Mouse (Mus musculus): ENCODE measurements around the gene Apln. TPM values are rescaled to one million over a fixed set of nuclear protein-coding genes. Genes with fewer than 3 reads are reported as not detected.

Apln gene
- total and polyA plus RNA-seq, 2 experiments from 2014 or later, result 1.3 to 9.2 TPM

- DNase-seq (ENCODE audit: low spot score), result no peak
- no peak for ATAC-seq (ENCODE audit: low FRiP score)
- TF ChIP-seq CTCF (IDR thresholded peaks at IDR 0.05), result no peak
- no peak overlapping the region for H3K9ac ChIP-seq (replicated peaks; ENCODE audit: low read length, poor library complexity, severe bottlenecking)
- H3K9me3 ChIP-seq (ENCODE audit: low read length), result no peaks in the 10 kb centered on the region
- H3K4me3 ChIP-seq (ENCODE audit: low read depth, low read length), result no peak overlapping the region
- H3K4me2 ChIP-seq (ENCODE audit: low read depth, low read length, poor library complexity, severe bottlenecking), result no peak overlapping the region
- no peaks in the 10 kb centered on the region for H3K27me3 ChIP-seq (ENCODE audit: insufficient read depth, low read length)
- H3K4me1 ChIP-seq (ENCODE audit: insufficient read depth, low read length), result no peaks in the 10 kb centered on the region
- WGBS, result 82% methylated on average over 8 of the region's 8 CpGs
- H3K36me3 ChIP-seq (ENCODE audit: insufficient read depth, low read length), result no peaks in the 10 kb centered on the region
- no peak overlapping the region for H3K27ac ChIP-seq (ENCODE audit: low read depth, low read length)
These were observed 46.6 kb downstream of the Apln start for GRCm38 (mm10) chrX:47988024-47988423.

- H3K36me3 ChIP-seq (ENCODE audit: insufficient read depth, low read length), result no peaks in the 10 kb centered on the region
- ATAC-seq (ENCODE audit: low FRiP score) (no peak), DNase-seq (ENCODE audit: low spot score) (peak; percentile 66)
- no peaks in the 10 kb centered on the region for H3K27me3 ChIP-seq (ENCODE audit: insufficient read depth, low read length)
- H3K27ac ChIP-seq (ENCODE audit: low read depth, low read length), result no peak overlapping the region
- WGBS, result 30% methylated on average over 19 of the region's 19 CpGs
- no peak overlapping the region for H3K9ac ChIP-seq (replicated peaks; ENCODE audit: low read length, poor library complexity, severe bottlenecking)
- no peaks in the 10 kb centered on the region for H3K9me3 ChIP-seq (ENCODE audit: low read length)
- H3K4me3 ChIP-seq (ENCODE audit: low read depth, low read length), result peak overlapping the region; percentile 18; the same call in 1 of the 2 replicates
- H3K4me2 ChIP-seq (ENCODE audit: low read depth, low read length, poor library complexity, severe bottlenecking), result peak overlapping the region; percentile 38
- H3K4me1 ChIP-seq (ENCODE audit: insufficient read depth, low read length), result no peaks in the 10 kb centered on the region
- peak; percentile 78 for TF ChIP-seq CTCF (IDR thresholded peaks at IDR 0.05)
These were observed 49.5 kb downstream of the Apln start for GRCm38 (mm10) chrX:47985000-47985619.

GRCm38 (mm10) chrX:47977078-47977477, 57.6 kb downstream of the Apln start:
- ATAC-seq (ENCODE audit: low FRiP score) (no peak), DNase-seq (ENCODE audit: low spot score) (no peak)
- Histone ChIP-seq H3K27ac (ENCODE audit: low read depth, low read length) (no peak overlapping the region), H3K4me1 (ENCODE audit: insufficient read depth, low read length) (no peaks in the 10 kb centered on the region), H3K4me2 (ENCODE audit: low read depth, low read length, poor library complexity, severe bottlenecking) (no peak overlapping the region), H3K9ac (replicated peaks; ENCODE audit: low read length, poor library complexity, severe bottlenecking) (no peak overlapping the region), H3K4me3 (ENCODE audit: low read depth, low read length) (no peak overlapping the region), H3K27me3 (ENCODE audit: insufficient read depth, low read length) (no peaks in the 10 kb centered on the region), H3K9me3 (ENCODE audit: low read length) (no peaks in the 10 kb centered on the region), H3K36me3 (ENCODE audit: insufficient read depth, low read length) (no peaks in the 10 kb centered on the region)
- 86% methylated on average over 5 of the region's 5 CpGs for WGBS
- TF ChIP-seq CTCF (IDR thresholded peaks at IDR 0.05), result no peak

- Histone ChIP-seq H3K4me1 (ENCODE audit: insufficient read depth, low read length) (no peaks in the 10 kb centered on the region), H3K4me2 (ENCODE audit: low read depth, low read length, poor library complexity, severe bottlenecking) (no peak overlapping the region), H3K9ac (replicated peaks; ENCODE audit: low read length, poor library complexity, severe bottlenecking) (no peak overlapping the region), H3K9me3 (ENCODE audit: low read length) (no peaks in the 10 kb centered on the region), H3K36me3 (ENCODE audit: insufficient read depth, low read length) (no peaks in the 10 kb centered on the region), H3K4me3 (ENCODE audit: low read depth, low read length) (no peak overlapping the region), H3K27ac (ENCODE audit: low read depth, low read length) (no peak overlapping the region), H3K27me3 (ENCODE audit: insufficient read depth, low read length) (no peaks in the 10 kb centered on the region)
- TF ChIP-seq CTCF (IDR thresholded peaks at IDR 0.05), result no peak
- 80% methylated on average over 4 of the region's 4 CpGs for WGBS
- no peak for DNase-seq (ENCODE audit: low spot score)
- no peak for ATAC-seq (ENCODE audit: low FRiP score)
These were observed 58.1 kb downstream of the Apln start for GRCm38 (mm10) chrX:47976551-47976950.

Other genes with a start within 250 kb of the Apln start
- gene Smarca1, start 141.9 kb downstream of the Apln start, total RNA-seq (2014; rRNA removed), result 42.0 and 50.0 TPM in 2 replicates
- 27.8 and 31.3 TPM in 2 replicates for gene Smarca1, start 141.9 kb downstream of the Apln start, polyA plus RNA-seq (2015; fragmentation: Nextera tagmentation; extraction: Ambion mirVana)
- 38.8 and 48.9 TPM in 2 replicates for gene Ocrl, start 122.5 kb downstream of the Apln start, total RNA-seq (2014; rRNA removed)
- gene Ocrl, start 122.5 kb downstream of the Apln start, polyA plus RNA-seq (2015; fragmentation: Nextera tagmentation; extraction: Ambion mirVana), result 28.1 and 30.9 TPM in 2 replicates
- gene Xpnpep2, start 73.9 kb upstream of the Apln start, total RNA-seq (2014; rRNA removed), result 3.3 and 6.3 TPM in 2 replicates
- 0.79 and 0.85 TPM in 2 replicates for gene Xpnpep2, start 73.9 kb upstream of the Apln start, polyA plus RNA-seq (2015; fragmentation: Nextera tagmentation; extraction: Ambion mirVana)
- gene Sash3, start 111.6 kb upstream of the Apln start, total RNA-seq (2014; rRNA removed), result 0.22 and 0.76 TPM in 2 replicates
- gene Sash3, start 111.6 kb upstream of the Apln start, polyA plus RNA-seq (2015; fragmentation: Nextera tagmentation; extraction: Ambion mirVana), result 1.0 and 1.2 TPM in 2 replicates
- gene Zdhhc9, start 174.0 kb upstream of the Apln start, total RNA-seq (2014; rRNA removed), result 43.0 and 45.2 TPM in 2 replicates
- gene Zdhhc9, start 174.0 kb upstream of the Apln start, polyA plus RNA-seq (2015; fragmentation: Nextera tagmentation; extraction: Ambion mirVana), result 5.0 and 7.2 TPM in 2 replicates
- gene Utp14a, start 222.0 kb upstream of the Apln start, total RNA-seq (2014; rRNA removed), result 5.8 and 8.2 TPM in 2 replicates
- gene Utp14a, start 222.0 kb upstream of the Apln start, polyA plus RNA-seq (2015; fragmentation: Nextera tagmentation; extraction: Ambion mirVana), result 9.0 and 9.4 TPM in 2 replicates

Measured in midbrain, postnatal 0 days (tissue).